Mouse (Mus musculus): ENCODE measurements around the gene Taar7b.

The Taar7b gene

DNA sequence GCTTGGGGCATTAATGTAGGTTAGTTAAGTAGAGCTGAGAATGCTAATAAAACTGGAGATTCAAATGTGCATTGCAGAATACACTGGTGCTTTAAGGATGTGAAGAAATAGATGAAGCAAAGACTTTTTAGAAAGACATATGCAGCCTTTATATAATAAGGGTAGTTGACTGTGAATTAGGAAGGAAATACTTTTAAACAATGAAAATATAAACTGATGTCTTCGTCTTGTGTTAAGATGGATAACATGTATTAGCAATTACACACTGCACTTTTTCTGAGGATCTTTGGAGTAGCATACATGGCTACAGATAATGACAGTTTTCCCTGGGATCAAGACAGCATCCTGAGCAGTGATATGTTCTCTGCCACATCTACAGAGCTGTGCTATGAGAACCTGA is at the start of gene Taar7b:
Gene Taar7b (plus strand): TSS at position 301 of the 400 bp plus-strand sequence.
- DNase-seq, result no peak

DNA sequence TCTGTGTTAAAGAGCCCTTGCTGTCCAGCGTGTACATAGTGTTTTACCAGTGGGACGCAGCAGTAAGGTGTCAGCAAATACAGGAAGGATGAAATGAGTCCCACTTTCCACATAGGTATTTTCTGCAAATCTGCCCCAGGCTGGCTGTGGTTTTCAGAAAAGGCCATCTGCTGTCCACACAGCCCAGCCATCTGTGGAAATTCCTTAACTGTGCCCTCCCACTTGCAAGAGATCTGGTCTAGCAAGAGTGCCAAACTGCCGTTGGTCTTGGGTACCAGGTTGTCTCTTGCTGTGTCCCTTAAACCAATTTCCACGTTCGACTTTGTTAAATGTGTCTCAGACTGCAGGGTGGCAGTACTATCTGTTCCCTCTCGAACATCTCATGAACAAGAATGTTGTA is 48.0 kb upstream of the Taar7b start:
- peak; percentile 50 for DNase-seq

DNA sequence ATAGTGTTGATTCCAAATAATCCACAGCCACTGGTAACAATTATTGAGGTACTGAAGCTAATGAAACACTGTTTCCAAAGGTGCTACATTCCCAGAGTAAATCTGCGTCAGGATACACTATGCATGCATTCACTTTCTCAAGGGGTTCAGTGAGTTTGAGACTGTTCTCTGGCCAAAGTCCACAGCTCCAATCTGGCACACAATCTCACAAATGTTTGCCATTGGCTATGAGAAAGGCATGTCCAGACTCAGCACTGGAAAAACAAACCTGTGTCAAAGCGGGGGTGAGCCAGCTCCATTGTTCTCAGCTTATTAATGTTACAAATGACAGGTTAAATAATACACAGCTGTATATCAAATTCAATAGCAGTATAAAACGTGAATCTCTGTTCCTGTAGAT is 40.7 kb upstream of the Taar7b start:
- DNase-seq, result no peak

DNA sequence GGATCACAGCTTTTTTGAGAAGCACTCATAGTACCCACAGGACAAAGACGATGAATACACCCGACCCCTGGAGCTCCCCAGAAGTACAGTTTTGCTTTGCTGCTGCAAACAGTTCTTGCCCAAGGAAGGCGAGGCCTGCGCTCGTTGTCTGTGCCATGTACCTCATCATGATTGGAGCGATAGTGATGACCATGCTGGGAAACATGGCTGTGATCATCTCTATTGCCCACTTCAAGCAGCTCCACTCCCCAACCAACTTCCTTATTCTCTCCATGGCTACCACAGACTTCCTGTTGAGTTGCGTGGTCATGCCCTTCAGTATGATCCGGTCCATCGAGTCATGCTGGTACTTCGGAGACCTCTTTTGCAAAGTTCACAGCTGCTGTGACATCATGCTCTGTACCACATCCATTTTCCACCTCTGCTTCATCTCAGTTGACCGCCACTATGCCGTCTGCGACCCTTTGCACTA is 39.3 kb upstream of the Taar7b start, which contains the start of gene Taar4:
Gene Taar4 (plus strand): TSS at position 51 of the 472 bp plus-strand sequence.
- no peak for DNase-seq

DNA sequence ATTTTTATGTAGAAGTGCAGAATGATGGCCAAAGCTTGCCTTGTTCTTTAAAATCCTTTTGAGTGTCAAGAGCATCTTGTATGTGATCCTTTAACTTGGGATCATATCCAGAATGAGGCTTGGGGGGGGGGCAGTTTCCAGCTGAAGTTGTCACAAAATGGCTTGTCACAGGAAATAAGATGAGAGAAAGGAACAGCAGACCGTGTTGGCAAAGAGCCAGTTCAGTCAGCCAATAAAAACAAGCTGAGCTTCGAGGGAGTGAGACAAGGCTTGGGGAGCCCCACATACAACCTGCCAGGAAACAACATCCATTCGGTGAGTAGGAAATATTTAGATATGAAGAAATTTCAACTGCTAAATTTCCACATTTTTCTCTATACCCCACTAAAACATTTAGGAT is 36.3 kb upstream of the Taar7b start:
- no peak for DNase-seq

DNA sequence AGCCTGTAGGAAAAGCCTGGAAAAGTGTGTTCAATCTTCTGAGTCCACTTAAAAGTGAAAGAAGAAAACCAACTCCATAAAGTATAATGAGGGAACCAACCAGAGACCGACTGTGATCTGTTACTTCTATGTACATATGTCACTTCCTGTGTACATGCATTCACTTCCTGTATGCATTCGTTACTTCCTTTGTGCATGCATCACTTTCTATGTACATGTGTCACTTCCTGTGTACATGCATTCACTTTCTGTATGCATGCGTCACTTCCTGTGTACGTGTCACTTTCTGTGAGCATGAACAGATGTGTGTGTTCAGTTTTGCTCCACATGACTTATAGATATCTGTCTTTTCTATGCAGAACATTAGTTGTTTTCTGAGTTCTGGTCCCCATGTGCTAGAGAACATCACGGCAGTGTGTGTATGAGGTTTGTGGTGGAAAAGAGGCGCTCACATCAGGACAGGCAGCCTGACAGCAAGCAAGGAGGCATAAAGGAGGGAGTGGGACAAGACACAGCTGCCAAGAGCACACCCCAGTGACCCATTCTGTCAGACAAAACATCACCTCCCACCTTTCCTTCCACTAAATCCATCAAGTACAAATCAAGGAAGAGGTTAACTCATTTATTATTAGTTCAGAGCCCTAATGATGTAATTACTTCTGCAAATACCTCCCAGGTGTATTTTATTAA is 34.7 kb upstream of the Taar7b start:
- DNase-seq, result no peak

GRCm38 (mm10) chr10:23970656-23971165 is 29.0 kb upstream of the Taar7b start, which contains the start of gene Taar5:
TSS of gene Taar5 (plus strand) at chr10:23970706.
- DNase-seq, result no peak

- DNase-seq, result no peak
Observed at GRCm38 (mm10) chr10:23971256-23971655, 28.5 kb upstream of the Taar7b start.

GRCm38 (mm10) chr10:23977958-23978357 is 21.8 kb upstream of the Taar7b start:
- no peak for DNase-seq

DNA sequence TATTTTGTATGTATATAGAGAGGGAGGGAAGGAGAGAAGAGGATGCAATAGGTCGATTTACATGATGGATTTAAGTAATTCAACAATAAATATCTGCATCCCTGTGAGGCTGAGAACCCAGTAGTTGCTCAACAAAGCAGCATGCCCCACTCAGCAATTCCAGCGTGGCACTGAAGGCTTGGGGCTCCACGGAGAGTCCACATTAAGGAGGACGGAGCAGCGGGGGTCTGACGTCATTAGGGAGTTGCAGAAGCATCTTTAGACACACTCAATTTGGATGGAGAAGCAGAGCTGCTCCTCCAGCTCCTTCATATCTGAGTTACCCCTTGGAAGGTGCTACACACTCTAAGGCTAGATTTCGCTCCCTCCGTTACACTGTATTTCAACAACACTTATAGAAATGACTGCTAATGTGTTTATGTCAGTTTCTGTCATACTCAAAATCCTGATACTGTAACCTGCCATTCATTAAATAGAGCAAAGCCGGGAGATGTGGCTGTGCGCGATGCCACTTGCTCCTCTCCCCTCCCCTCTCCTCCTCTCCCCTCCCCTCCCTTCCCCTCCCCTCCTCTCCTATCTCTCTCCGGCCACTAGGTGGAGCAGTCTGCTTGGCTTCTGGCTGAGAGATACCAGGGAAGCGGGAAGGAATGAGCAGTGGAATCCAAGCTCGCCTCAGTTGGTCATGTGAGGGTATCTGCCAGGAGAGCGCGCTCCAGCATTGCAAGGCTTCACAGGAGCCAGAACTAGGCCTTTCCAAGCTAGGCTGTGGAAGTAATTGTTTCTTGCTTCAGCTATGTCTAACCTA is 20.6 kb upstream of the Taar7b start:
- DNase-seq, result peak; percentile 45 to 59

- DNase-seq, result no peak
Observed at GRCm38 (mm10) chr10:23985546-23985945, 14.2 kb upstream of the Taar7b start, which contains the start of gene Taar6. TSS of gene Taar6 (minus strand) at chr10:23985646.

DNA sequence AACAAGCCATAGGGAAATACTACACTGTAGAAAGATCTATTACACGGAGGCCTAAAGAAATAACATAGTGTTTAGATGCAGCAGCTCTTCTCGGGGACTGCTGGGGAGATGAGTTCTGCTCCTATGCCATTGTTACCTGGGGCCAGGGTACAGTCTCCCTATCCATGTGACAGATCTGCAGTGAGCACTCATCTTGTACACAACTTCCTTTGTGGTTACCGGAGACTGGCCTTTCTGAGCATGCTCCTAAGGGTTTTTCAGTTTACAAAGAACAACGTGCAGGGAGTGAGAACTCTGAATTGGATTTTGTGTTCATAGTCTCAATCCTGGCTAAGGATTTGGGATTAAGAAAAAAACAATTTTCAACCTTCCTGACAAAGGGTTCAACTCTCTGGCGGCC is 13.3 kb upstream of the Taar7b start:
- no peak for DNase-seq

- no peak for DNase-seq
Observed at GRCm38 (mm10) chr10:23993381-23993780, 6.4 kb upstream of the Taar7b start, which contains the start of gene Taar7a. TSS of gene Taar7a (minus strand) at chr10:23993481.

DNA sequence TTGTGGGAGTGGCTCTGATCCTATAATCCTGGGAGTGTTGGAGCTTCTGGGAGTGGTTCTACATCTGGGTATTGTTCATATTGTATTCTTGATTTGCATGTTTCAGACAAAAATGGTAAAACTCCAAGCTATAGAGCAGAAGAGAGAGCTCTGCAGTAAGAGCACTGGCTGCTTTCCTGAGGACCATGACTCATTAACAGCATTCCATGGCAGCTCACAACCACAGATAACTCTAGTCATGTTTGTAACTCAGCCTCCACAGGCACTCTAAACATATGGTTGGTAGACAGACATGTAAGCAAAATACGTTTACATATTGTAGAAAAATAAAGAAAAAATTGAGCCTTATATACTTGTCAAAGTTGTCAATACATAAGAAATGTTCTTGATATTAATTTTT is 6.7 kb downstream of the Taar7b start:
- DNase-seq, result no peak

DNA sequence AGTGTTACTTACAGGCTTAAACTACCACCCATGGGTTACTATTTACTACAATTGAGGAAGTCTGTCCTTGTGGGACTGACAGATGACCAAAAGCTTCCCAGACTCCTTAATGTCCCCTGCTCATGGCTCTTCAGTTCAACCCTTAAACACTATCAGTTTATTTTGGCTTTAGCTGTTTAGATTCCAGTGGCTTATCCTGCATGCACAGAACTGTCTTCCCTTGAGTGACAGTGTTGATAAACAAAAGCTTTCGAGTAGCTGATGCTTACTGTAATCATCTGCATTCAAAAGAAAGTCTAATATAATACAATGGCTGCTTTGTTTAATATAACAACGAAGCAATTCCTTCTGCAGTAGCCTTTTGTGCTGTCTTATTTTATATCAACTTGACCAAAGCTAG is 7.3 kb downstream of the Taar7b start:
- DNase-seq, result no peak

GRCm38 (mm10) chr10:24008143-24008542 is 8.4 kb downstream of the Taar7b start:
- DNase-seq, result no peak

DNA sequence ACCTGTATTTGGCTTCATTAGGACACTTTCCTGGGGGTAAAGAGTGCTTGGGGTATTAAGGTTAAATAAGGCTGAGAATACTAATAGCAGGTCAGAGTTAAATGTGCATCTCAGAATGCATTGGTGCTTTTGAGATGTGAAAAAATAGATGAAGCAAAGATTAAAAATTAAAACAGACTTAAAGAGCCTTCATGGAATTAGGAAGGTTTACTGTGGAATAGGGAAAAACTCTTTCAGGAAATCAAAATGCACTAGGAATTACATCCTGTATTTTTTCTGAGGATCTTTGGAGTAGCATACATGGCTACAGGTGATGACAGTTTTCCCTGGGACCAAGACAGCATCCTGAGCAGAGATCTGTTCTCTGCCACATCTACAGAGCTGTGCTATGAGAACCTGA is 27.2 kb downstream of the Taar7b start, which contains the start of gene Taar7d:
Gene Taar7d (plus strand): TSS at position 301 of the 400 bp plus-strand sequence.
- no peak for DNase-seq

GRCm38 (mm10) chr10:24031347-24031746 is 31.6 kb downstream of the Taar7b start:
- DNase-seq, result no peak

DNA sequence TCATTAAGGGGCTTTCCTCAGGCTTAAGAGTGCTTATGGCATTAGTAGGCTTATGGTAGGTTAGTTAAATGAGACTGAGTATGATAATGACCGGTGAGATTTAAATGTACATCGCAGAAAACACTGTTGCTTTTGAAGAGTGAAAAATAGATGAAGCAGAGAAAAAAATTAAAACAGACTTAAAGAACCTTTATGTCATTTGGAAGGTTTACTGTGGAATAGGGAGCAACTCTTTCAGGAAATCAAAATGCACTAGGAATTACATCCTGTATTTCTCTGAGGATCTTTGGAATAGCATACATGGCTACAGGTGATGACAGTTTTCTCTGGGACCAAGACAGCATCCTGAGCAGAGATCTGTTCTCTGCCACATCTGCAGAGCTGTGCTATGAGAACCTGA is 37.6 kb downstream of the Taar7b start, which contains the start of gene Taar7e:
Gene Taar7e (plus strand): TSS at position 301 of the 400 bp plus-strand sequence.
- no peak for DNase-seq

- no peak for DNase-seq
Observed at GRCm38 (mm10) chr10:24040120-24040869, 40.6 kb downstream of the Taar7b start.

GRCm38 (mm10) chr10:24049210-24049609 is 49.5 kb downstream of the Taar7b start, which contains the start of gene Taar7f:
TSS of gene Taar7f (plus strand) at chr10:24049510.
- no peak for DNase-seq

All from cerebellum, adult 18-20 months (tissue).